Mouse (Mus musculus) CH12.LX (cell line): ENCODE data around the gene Prdx3. TPM values are rescaled to one million over a fixed set of nuclear protein-coding genes. Genes with fewer than 3 reads are reported as not detected.

ENCODE experiments used
- DNase-seq: peaks from one replicate; pipeline ENCODE4 v3.0.0-alpha.2; 2013; ENCODE audit errors: extremely low read depth
- H3K27ac ChIP-seq: 2 replicates; pipeline ENCODE4 v1.5.1; 2012; ENCODE audit warnings: low read depth, mild to moderate bottlenecking, control low read depth, moderate library complexity; ENCODE audit not compliant: insufficient read depth
- H3K27me3 ChIP-seq: replicated peaks from 2 replicates; pipeline ENCODE3; 2012; ENCODE audit warnings: inconsistent platforms
- H3K36me3 ChIP-seq, 2 experiments: replicated peaks in 1 of 2; 2 replicates each; pipeline versions ENCODE3 to v1.6.1; 2012; ENCODE audit warnings: inconsistent platforms in 1 of 2, low read length in 1 of 2, mild to moderate bottlenecking in 1 of 2, mixed read lengths in 1 of 2, moderate library complexity in 1 of 2; ENCODE audit not compliant: control insufficient read depth in 1 of 2, insufficient read depth in 1 of 2
- H3K4me1 ChIP-seq, 2 experiments: 2 replicates each; pipeline ENCODE4 v1.6.1; 2012; ENCODE audit warnings: inconsistent platforms in 1 of 2, moderate library complexity in 1 of 2; ENCODE audit not compliant: insufficient read depth in 2 of 2, control insufficient read depth in 1 of 2
- H3K4me2 ChIP-seq: 2 replicates; pipeline ENCODE4 v1.6.1; 2012; ENCODE audit warnings: low read depth, mild to moderate bottlenecking, control low read depth; ENCODE audit not compliant: poor library complexity, insufficient read depth, severe bottlenecking
- H3K4me3 ChIP-seq, 3 experiments: fragments of 150-350 bp in 1 of 3; sonication (generic) in 1 of 3; replicated peaks in 1 of 3; 2 replicates each; pipeline versions ENCODE3 to v1.5.1; 2011 to 2012; ENCODE audit warnings: low read depth in 2 of 3, low read length in 2 of 3, mild to moderate bottlenecking in 2 of 3, moderate library complexity in 2 of 3, control low read depth in 1 of 3, improper control_type of control experiment in 1 of 3, inconsistent platforms in 1 of 3, mixed read lengths in 1 of 3; ENCODE audit not compliant: poor library complexity in 1 of 3
- H3K79me2 ChIP-seq: replicated peaks from 2 replicates; pipeline ENCODE4 v1.6.1; 2012; ENCODE audit warnings: mild to moderate bottlenecking, moderate library complexity; ENCODE audit not compliant: control insufficient read depth, poor library complexity, insufficient read depth, severe bottlenecking; ENCODE audit errors: extremely low read depth
- H3K9ac ChIP-seq: 2 replicates; pipeline ENCODE4 v1.6.1; 2012; ENCODE audit warnings: low read depth, mild to moderate bottlenecking, control low read depth, moderate library complexity; ENCODE audit not compliant: insufficient read depth
- H3K9me3 ChIP-seq: replicated peaks from 2 replicates; pipeline ENCODE3; 2012; ENCODE audit warnings: low read length, inconsistent platforms, mixed read lengths
- BHLHE40 ChIP-seq: IDR thresholded peaks from 2 replicates; pipeline ENCODE4 v1.6.1; 2011; ENCODE audit warnings: mild to moderate bottlenecking, low read depth, low read length, improper control_type of control experiment
- CHD2 ChIP-seq: IDR thresholded peaks from 2 replicates; pipeline ENCODE4 v1.6.1; 2011; ENCODE audit warnings: low read length, improper control_type of control experiment
- CTCF ChIP-seq, 2 experiments: IDR thresholded peaks in 1 of 2; conservative IDR thresholded peaks in 1 of 2; 2 replicates each; pipeline ENCODE4 v1.5.1; 2011 to 2012; ENCODE audit warnings: low read depth in 2 of 2, low read length in 2 of 2, improper control_type of control experiment in 1 of 2, inconsistent platforms in 1 of 2, mild to moderate bottlenecking in 1 of 2, moderate library complexity in 1 of 2
- EP300 ChIP-seq: IDR thresholded peaks from 2 replicates; pipeline ENCODE4 v1.6.1; 2011; ENCODE audit warnings: low read length, improper control_type of control experiment
- ETS1 ChIP-seq: conservative IDR thresholded peaks from 2 replicates; pipeline ENCODE4 v1.6.1; 2012; ENCODE audit warnings: low read depth, mild to moderate bottlenecking, inconsistent platforms, low read length, improper control_type of control experiment, moderate library complexity
- GABPA ChIP-seq: IDR thresholded peaks from 2 replicates; pipeline ENCODE4 v1.6.1; 2012; ENCODE audit warnings: low read depth, low read length, improper control_type of control experiment, inconsistent platforms; ENCODE audit not compliant: insufficient replicate concordance
- JUN ChIP-seq: IDR thresholded peaks from 2 replicates; pipeline ENCODE4 v1.6.1; 2011; ENCODE audit warnings: low read depth, mild to moderate bottlenecking, low read length, improper control_type of control experiment, moderate library complexity; ENCODE audit not compliant: insufficient read depth
- MAFK ChIP-seq: IDR thresholded peaks from 2 replicates; pipeline ENCODE4 v1.6.1; 2011; ENCODE audit warnings: low read length, improper control_type of control experiment; ENCODE audit not compliant: insufficient replicate concordance
- MAX ChIP-seq: IDR thresholded peaks from 2 replicates; pipeline ENCODE4 v1.6.1; 2011; ENCODE audit warnings: low read length, improper control_type of control experiment
- MAZ ChIP-seq: IDR thresholded peaks from 2 replicates; pipeline ENCODE4 v1.6.1; 2012; ENCODE audit warnings: low read depth, mild to moderate bottlenecking, inconsistent platforms, low read length, improper control_type of control experiment, moderate library complexity
- MXI1 ChIP-seq: IDR thresholded peaks from 2 replicates; pipeline ENCODE4 v1.6.1; 2011; ENCODE audit warnings: mild to moderate bottlenecking, low read depth, low read length, improper control_type of control experiment
- MYC ChIP-seq: IDR thresholded peaks from 2 replicates; pipeline ENCODE4 v1.6.1; 2011; ENCODE audit warnings: low read depth, mild to moderate bottlenecking, improper control_type of control experiment, low read length
- NRF1 ChIP-seq: IDR thresholded peaks from 2 replicates; pipeline ENCODE4 v1.6.1; 2014; ENCODE audit warnings: low read depth, mild to moderate bottlenecking, inconsistent platforms, low read length, improper control_type of control experiment, moderate library complexity
- PAX5 ChIP-seq: IDR thresholded peaks from 2 replicates; pipeline ENCODE4 v1.6.1; 2012; ENCODE audit warnings: low read length, inconsistent platforms, mixed read lengths
- POLR2A ChIP-seq: IDR thresholded peaks from 2 replicates; pipeline ENCODE4 v1.6.1; 2011; ENCODE audit warnings: low read depth, mild to moderate bottlenecking, improper control_type of control experiment, low read length
- RAD21 ChIP-seq: IDR thresholded peaks from 2 replicates; pipeline ENCODE4 v1.6.1; 2011; ENCODE audit warnings: low read depth, mild to moderate bottlenecking, low read length, improper control_type of control experiment, moderate library complexity
- RCOR1 ChIP-seq: conservative IDR thresholded peaks from 2 replicates; pipeline ENCODE4 v1.6.1; 2012; ENCODE audit warnings: low read depth, mild to moderate bottlenecking, inconsistent platforms, low read length, improper control_type of control experiment
- SIN3A ChIP-seq: IDR thresholded peaks from 2 replicates; pipeline ENCODE4 v1.6.1; 2012; ENCODE audit warnings: low read length, improper control_type of control experiment, inconsistent platforms
- SMC3 ChIP-seq: IDR thresholded peaks from 2 replicates; pipeline ENCODE4 v1.6.1; 2011; ENCODE audit warnings: low read depth, low read length, improper control_type of control experiment
- TBP ChIP-seq: conservative IDR thresholded peaks from 2 replicates; pipeline ENCODE4 v1.6.1; 2011; ENCODE audit warnings: low read depth, low read length, improper control_type of control experiment
- UBTF ChIP-seq: IDR thresholded peaks from 2 replicates; pipeline ENCODE4 v1.6.1; 2012; ENCODE audit warnings: low read depth, mild to moderate bottlenecking, inconsistent platforms, low read length, improper control_type of control experiment, moderate library complexity
- USF1 ChIP-seq: IDR thresholded peaks from 2 replicates; pipeline ENCODE4 v1.6.1; 2014; ENCODE audit warnings: low read depth, mild to moderate bottlenecking, inconsistent platforms, low read length, improper control_type of control experiment
- USF2 ChIP-seq: conservative IDR thresholded peaks from 2 replicates; pipeline ENCODE4 v1.6.1; 2011; ENCODE audit warnings: low read depth, low read length, improper control_type of control experiment
- ZKSCAN1 ChIP-seq: IDR thresholded peaks from 2 replicates; pipeline ENCODE4 v1.6.1; 2012; ENCODE audit warnings: low read depth, inconsistent platforms, low read length, improper control_type of control experiment, borderline replicate concordance
- dilution Hi-C: fragments of 300-500 bp; cut with MboI; formaldehyde crosslinking; loops from 2 replicates; pipeline ENCODE4 v1.14.3; 2020; ENCODE audit warnings: low sequenced_read_pairs; ENCODE audit not compliant: extremely low pct_unique_long_range_greater_than_20kb, extremely low pct_ligation_motif_present
- in situ Hi-C: fragments of 300-500 bp; cut with MboI; formaldehyde crosslinking; loops from 3 replicates; pipeline ENCODE4 v1.14.3; 2019; ENCODE audit warnings: low sequenced_read_pairs, low pct_ligation_motif_present, low pct_unique_long_range_greater_than_20kb, mixed read lengths
- polyA plus RNA-seq: library from polyadenylated mRNA; unstranded; fragments of >175 nt; gene quantifications from 2 replicates; pipeline ENCODE4 v1.2.1, GENCODE M21; 2012; ENCODE audit warnings: low read depth; ENCODE audit not compliant: insufficient read length
- total RNA-seq, 2 experiments: library from RNA; depleted of rRNA; stranded (reverse); fragments of 300-350 nt in 1 of 2; fragments of >200 nt in 1 of 2; gene quantifications; 2 replicates each; pipeline ENCODE4 v1.2.3; 2012 to 2014

Prdx3 gene
- total and polyA plus RNA-seq, 3 experiments: 180 to 427 (median 246) TPM

GRCm38 (mm10) chr19:60872272-60872671 is 2.1 kb downstream of the Prdx3 start:
- in situ Hi-C loops: no loop called here
- Histone ChIP-seq H3K4me3 (peak overlapping the region in 1 of 3 experiments; percentile 4), H3K4me2 (peak overlapping the region; percentile 78), H3K79me2 (peaks cover 36% of the 10 kb centered on the region), H3K27me3 (no peaks in the 10 kb centered on the region), H3K9me3 (no peaks in the 10 kb centered on the region), H3K9ac (peak overlapping the region; percentile 55; the same call in 1 of the 2 replicates), H3K4me1 (peaks cover 5 to 33% of the 10 kb centered on the region in 2 experiments; a peak in 3 of 4 replicates), H3K36me3 (peaks cover 25 to 42% of the 10 kb centered on the region in 2 experiments), H3K27ac (peak overlapping the region; percentile 68)
- no peak for TF ChIP-seq RAD21
- TF ChIP-seq EP300: 0 out of 2 replicates have a peak, but pooled peaks have one; percentile 8
- no peak for TF ChIP-seq ZKSCAN1
- no peak for DNase-seq
- dilution Hi-C loops: no loop called here

GRCm38 (mm10) chr19:60871366-60871765 is 3.0 kb downstream of the Prdx3 start:
- H3K4me1 ChIP-seq: peaks cover 5 to 26% of the 10 kb centered on the region in 2 experiments; a peak in 3 of 4 replicates

DNA sequence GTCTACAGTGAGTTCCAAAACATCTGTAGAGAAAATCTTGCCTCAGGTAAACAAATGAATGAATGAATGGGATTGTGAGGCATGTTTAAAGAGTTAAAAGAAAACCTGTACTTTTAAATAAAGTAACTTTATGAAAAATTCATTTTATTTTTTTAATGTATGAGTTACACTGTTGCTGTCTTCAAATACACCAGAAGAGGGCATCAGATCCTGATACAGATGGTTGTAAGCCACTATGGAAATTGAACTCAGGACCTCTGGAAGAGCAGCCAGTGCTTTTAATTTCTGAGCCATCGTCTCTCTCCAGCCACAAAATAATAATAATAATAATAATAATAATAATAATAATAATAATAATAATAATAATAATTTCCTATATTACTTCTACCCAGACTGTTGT is 3.9 kb downstream of the Prdx3 start:
- Histone ChIP-seq H3K79me2 (peaks cover 39% of the 10 kb centered on the region), H3K9ac (no peak overlapping the region), H3K9me3 (no peaks in the 10 kb centered on the region), H3K4me2 (no peak overlapping the region), H3K4me1 (peaks cover 5 to 26% of the 10 kb centered on the region in 2 experiments; a peak in 3 of 4 replicates), H3K4me3 (no peak overlapping the region), H3K27me3 (no peaks in the 10 kb centered on the region), H3K36me3 (peaks cover 29 to 54% of the 10 kb centered on the region in 2 experiments), H3K27ac (no peak overlapping the region)
- TF ChIP-seq RAD21: peak; percentile 44
- TF ChIP-seq USF2: no peak
- no peak for TF ChIP-seq MAX
- no peak for TF ChIP-seq SIN3A
- no peak for TF ChIP-seq JUN
- TF ChIP-seq ETS1: no peak
- no peak for TF ChIP-seq BHLHE40
- TF ChIP-seq CHD2: no peak
- TF ChIP-seq USF1: no peak
- no peak for TF ChIP-seq RCOR1
- TF ChIP-seq TBP: no peak
- no peak for TF ChIP-seq UBTF
- peak in 1 of 2 experiments; percentile 60; a peak in 2 of 4 replicates for TF ChIP-seq CTCF (conservative IDR thresholded peaks at IDR 0.05 in 1 of 2, IDR thresholded peaks at IDR 0.05 in 1 of 2; ENCODE audit: low read depth in 2 of 2, low read length in 2 of 2)
- peak; percentile 39; the same call in 1 of the 2 replicates for TF ChIP-seq SMC3
- DNase-seq: no peak
- in situ Hi-C loops: no loop called here
- dilution Hi-C loops: no loop called here

More at GRCm38 (mm10) chr19:60871366-60871765, 3.0 kb downstream of the Prdx3 start:
- Histone ChIP-seq H3K9me3 (no peaks in the 10 kb centered on the region), H3K79me2 (peaks cover 39% of the 10 kb centered on the region), H3K9ac (no peak overlapping the region; the same call in 1 of the 2 replicates), H3K4me2 (0 out of 2 replicates have a peak overlapping the region, but pooled peaks have one; percentile 14), H3K27me3 (no peaks in the 10 kb centered on the region), H3K36me3 (peaks cover 26 to 50% of the 10 kb centered on the region in 2 experiments), H3K27ac (no peak overlapping the region)
- in situ Hi-C loops (no loop called here), dilution Hi-C loops (no loop called here)
- TF ChIP-seq GABPA (no peak), ETS1 (no peak), PAX5 (no peak), CHD2 (no peak), NRF1 (no peak), TBP (no peak), MXI1 (no peak), UBTF (no peak), JUN (no peak), POLR2A (no peak), MYC (no peak), EP300 (no peak), MAFK (no peak), MAZ (no peak), RAD21 (no peak)
- TF ChIP-seq, all 38 proteins: peak for 0
- DNase-seq: no peak
- H3K4me3 ChIP-seq: no peak overlapping the region
